Mouse (Mus musculus): ENCODE measurements around the gene Pdia2. TPM values are rescaled to one million over a fixed set of nuclear protein-coding genes. Genes with fewer than 3 reads are reported as not detected.
"Not testable (repeated sequence)": the region's sequence is repeated elsewhere in the genome, so short reads cannot be mapped to it uniquely, and the experiment has no call there.

The Pdia2 gene
- polyA plus RNA-seq, 1 experiment from 2014 or later, result 0.31 TPM

GRCm38 (mm10) chr17:26191486-26191885, 7.4 kb downstream of the Pdia2 start:
- not testable (repeated sequence) for H3K27me3 ChIP-seq (replicated peaks; ENCODE audit: low read depth, poor library complexity, severe bottlenecking); DNase-seq (ENCODE audit: low spot score); H3K9me3 ChIP-seq; H3K4me3 ChIP-seq; H3K4me1 ChIP-seq; H3K27ac ChIP-seq (replicated peaks)
- peaks cover 99% of the 10 kb centered on the region for H3K36me3 ChIP-seq (replicated peaks)
- WGBS, result 91% methylated on average over 7 of the region's 7 CpGs

GRCm38 (mm10) chr17:26188091-26188805, 10.6 kb downstream of the Pdia2 start:
- Histone ChIP-seq H3K27ac (replicated peaks) (no peak overlapping the region), H3K9me3 (no peaks in the 10 kb centered on the region), H3K27me3 (replicated peaks; ENCODE audit: low read depth, poor library complexity, severe bottlenecking) (no peaks in the 10 kb centered on the region), H3K4me1 (no peaks in the 10 kb centered on the region), H3K4me3 (no peak overlapping the region), H3K36me3 (replicated peaks) (peaks cover 99% of the 10 kb centered on the region)
- WGBS, result 95% methylated on average over 11 of the region's 11 CpGs
- DNase-seq (ENCODE audit: low spot score), result no peak

- H3K9me3 ChIP-seq, result no peaks in the 10 kb centered on the region
- no peaks in the 10 kb centered on the region for H3K4me1 ChIP-seq
- DNase-seq (ENCODE audit: low spot score), result no peak
- H3K27me3 ChIP-seq (replicated peaks; ENCODE audit: low read depth, poor library complexity, severe bottlenecking), result no peaks in the 10 kb centered on the region
- peaks cover 99% of the 10 kb centered on the region for H3K36me3 ChIP-seq (replicated peaks)
- H3K27ac ChIP-seq (replicated peaks), result no peak overlapping the region
- WGBS, result 96% methylated on average over 5 of the region's 5 CpGs
- no peak overlapping the region for H3K4me3 ChIP-seq
Observed at GRCm38 (mm10) chr17:26187592-26187991, 11.3 kb downstream of the Pdia2 start.

- peaks cover 88% of the 10 kb centered on the region for H3K36me3 ChIP-seq (replicated peaks)
- no peaks in the 10 kb centered on the region for H3K9me3 ChIP-seq
- 95% methylated on average over 3 of the region's 3 CpGs for WGBS
- H3K4me1 ChIP-seq, result no peaks in the 10 kb centered on the region
- no peak overlapping the region for H3K4me3 ChIP-seq
- H3K27ac ChIP-seq (replicated peaks), result no peak overlapping the region
- no peaks in the 10 kb centered on the region for H3K27me3 ChIP-seq (replicated peaks; ENCODE audit: low read depth, poor library complexity, severe bottlenecking)
- DNase-seq (ENCODE audit: low spot score), result no peak
Observed at GRCm38 (mm10) chr17:26181179-26181578, 17.7 kb downstream of the Pdia2 start.

- Histone ChIP-seq H3K4me1 (no peaks in the 10 kb centered on the region), H3K36me3 (replicated peaks) (peaks cover 86% of the 10 kb centered on the region), H3K27ac (replicated peaks) (no peak overlapping the region), H3K27me3 (replicated peaks; ENCODE audit: low read depth, poor library complexity, severe bottlenecking) (no peaks in the 10 kb centered on the region), H3K9me3 (no peaks in the 10 kb centered on the region), H3K4me3 (no peak overlapping the region)
- no peak for DNase-seq (ENCODE audit: low spot score)
Observed at GRCm38 (mm10) chr17:26178611-26179010, 20.3 kb downstream of the Pdia2 start.

- not testable (repeated sequence) for DNase-seq (ENCODE audit: low spot score); H3K4me3 ChIP-seq; H3K27me3 ChIP-seq (replicated peaks; ENCODE audit: low read depth, poor library complexity, severe bottlenecking); H3K4me1 ChIP-seq; H3K27ac ChIP-seq (replicated peaks); H3K9me3 ChIP-seq
- peaks cover 63% of the 10 kb centered on the region for H3K36me3 ChIP-seq (replicated peaks)
- WGBS, result 84% methylated on average over 2 of the region's 2 CpGs
Observed at GRCm38 (mm10) chr17:26175248-26175647, 23.6 kb downstream of the Pdia2 start.

GRCm38 (mm10) chr17:26168039-26168438, 30.8 kb downstream of the Pdia2 start:
- Histone ChIP-seq H3K9me3 (no peaks in the 10 kb centered on the region), H3K36me3 (replicated peaks) (peaks cover 39% of the 10 kb centered on the region), H3K27me3 (replicated peaks; ENCODE audit: low read depth, poor library complexity, severe bottlenecking) (no peaks in the 10 kb centered on the region), H3K27ac (replicated peaks) (no peak overlapping the region), H3K4me1 (peaks cover 6% of the 10 kb centered on the region), H3K4me3 (no peak overlapping the region)
- 96% methylated on average over 2 of the region's 2 CpGs for WGBS
- no peak for DNase-seq (ENCODE audit: low spot score)

GRCm38 (mm10) chr17:26162736-26163135, 36.2 kb downstream of the Pdia2 start:
- Histone ChIP-seq H3K9me3 (no peaks in the 10 kb centered on the region), H3K36me3 (replicated peaks) (peaks cover 41% of the 10 kb centered on the region), H3K27ac (replicated peaks) (no peak overlapping the region), H3K4me3 (no peak overlapping the region), H3K4me1 (peaks cover 6% of the 10 kb centered on the region), H3K27me3 (replicated peaks; ENCODE audit: low read depth, poor library complexity, severe bottlenecking) (no peaks in the 10 kb centered on the region)
- 89% methylated on average over 1 of the region's 1 CpGs for WGBS
- DNase-seq (ENCODE audit: low spot score), result no peak

GRCm38 (mm10) chr17:26151886-26152630, 46.8 kb downstream of the Pdia2 start:
- Histone ChIP-seq H3K9me3 (no peaks in the 10 kb centered on the region; the same call in 1 of the 2 replicates), H3K4me3 (no peak overlapping the region), H3K27me3 (replicated peaks; ENCODE audit: low read depth, poor library complexity, severe bottlenecking) (no peaks in the 10 kb centered on the region), H3K4me1 (no peaks in the 10 kb centered on the region), H3K36me3 (replicated peaks) (peaks cover 94% of the 10 kb centered on the region), H3K27ac (replicated peaks) (no peak overlapping the region)
- WGBS, result 88% methylated on average over 2 of the region's 2 CpGs
- DNase-seq (ENCODE audit: low spot score), result no peak

GRCm38 (mm10) chr17:26149056-26149455, 49.8 kb downstream of the Pdia2 start:
- Histone ChIP-seq H3K4me3 (no peak overlapping the region), H3K9me3 (no peaks in the 10 kb centered on the region; the same call in 1 of the 2 replicates), H3K36me3 (replicated peaks) (peaks cover 97% of the 10 kb centered on the region), H3K4me1 (no peaks in the 10 kb centered on the region), H3K27ac (replicated peaks) (no peak overlapping the region), H3K27me3 (replicated peaks; ENCODE audit: low read depth, poor library complexity, severe bottlenecking) (no peaks in the 10 kb centered on the region)
- WGBS, result 81% methylated on average over 2 of the region's 2 CpGs
- DNase-seq (ENCODE audit: low spot score), result no peak

Other genes with a start within 250 kb of the Pdia2 start
- gene A930017K11Rik, start 246.5 kb downstream of the Pdia2 start, polyA plus RNA-seq (2016; fragmentation: Nextera tagmentation; extraction: Ambion mirVana), result 0.35 and 0.36 TPM in 2 replicates
- 34.3 and 40.1 TPM in 2 replicates for gene Capn15, start 213.3 kb downstream of the Pdia2 start, polyA plus RNA-seq (2016; fragmentation: Nextera tagmentation; extraction: Ambion mirVana)
- gene Rab11fip3, start 129.5 kb downstream of the Pdia2 start, polyA plus RNA-seq (2016; fragmentation: Nextera tagmentation; extraction: Ambion mirVana), result 24.5 and 25.3 TPM in 2 replicates
- gene Decr2, start 108.8 kb downstream of the Pdia2 start, polyA plus RNA-seq (2016; fragmentation: Nextera tagmentation; extraction: Ambion mirVana), result 29.1 and 30.1 TPM in 2 replicates
- gene Nme4, start 103.5 kb downstream of the Pdia2 start, polyA plus RNA-seq (2016; fragmentation: Nextera tagmentation; extraction: Ambion mirVana), result 145 and 159 TPM in 2 replicates
- gene Tmem8, start 85.8 kb downstream of the Pdia2 start, polyA plus RNA-seq (2016; fragmentation: Nextera tagmentation; extraction: Ambion mirVana), result 1.2 TPM in 2 replicates
- 289 and 299 TPM in 2 replicates for gene Mrpl28, start 75.6 kb downstream of the Pdia2 start, polyA plus RNA-seq (2016; fragmentation: Nextera tagmentation; extraction: Ambion mirVana)
- 9.5 and 12.4 TPM in 2 replicates for gene Axin1, start 60.4 kb downstream of the Pdia2 start, polyA plus RNA-seq (2016; fragmentation: Nextera tagmentation; extraction: Ambion mirVana)
- gene Rgs11, start 3.9 kb upstream of the Pdia2 start, polyA plus RNA-seq (2016; fragmentation: Nextera tagmentation; extraction: Ambion mirVana), result 1.5 and 4.7 TPM in 2 replicates
- gene Arhgdig, start 8.7 kb upstream of the Pdia2 start, polyA plus RNA-seq (2016; fragmentation: Nextera tagmentation; extraction: Ambion mirVana), result 8.5 and 13.4 TPM in 2 replicates
- gene Fam234a, start 45.2 kb upstream of the Pdia2 start, polyA plus RNA-seq (2016; fragmentation: Nextera tagmentation; extraction: Ambion mirVana), result 26.8 and 27.6 TPM in 2 replicates
- 135 and 138 TPM in 2 replicates for gene Luc7l, start 53.8 kb upstream of the Pdia2 start, polyA plus RNA-seq (2016; fragmentation: Nextera tagmentation; extraction: Ambion mirVana)
- 0.16 TPM in 2 replicates for gene Neurl1b, start 215.7 kb upstream of the Pdia2 start, polyA plus RNA-seq (2016; fragmentation: Nextera tagmentation; extraction: Ambion mirVana)